Mouse (Mus musculus) cerebellum, adult 2 months (tissue): Measurements from ENCODE around the gene Nt5c3. TPM values are rescaled to one million over a fixed set of nuclear protein-coding genes. Genes with fewer than 3 reads are reported as not detected.
A peak's percentile ranks its signal among the peaks of the same experiment; 100 is the strongest.

Source experiments
- DNase-seq, 2 experiments: peaks; one replicate each; pipeline ENCODE4 v3.0.0; 2021
- H3K27ac ChIP-seq: fragments of 200-500 bp; 2 replicates; pipeline ENCODE4 v1.5.1; 2012; ENCODE audit warnings: low read length, control low read depth, inconsistent platforms; ENCODE audit not compliant: insufficient read depth
- H3K27me3 ChIP-seq: fragments of 200-500 bp; 2 replicates; pipeline ENCODE4 v1.6.1; 2012; ENCODE audit warnings: inconsistent platforms, mild to moderate bottlenecking, low read length, moderate library complexity; ENCODE audit not compliant: control insufficient read depth, insufficient read depth
- H3K4me1 ChIP-seq: fragments of 200-500 bp; 2 replicates; pipeline ENCODE4 v1.6.1; 2011; ENCODE audit warnings: low read length; ENCODE audit not compliant: control insufficient read depth, insufficient read depth
- H3K4me3 ChIP-seq: fragments of 200-500 bp; replicated peaks from 2 replicates; pipeline ENCODE3; 2011; ENCODE audit warnings: mild to moderate bottlenecking, low read depth, low read length, control low read depth; ENCODE audit not compliant: insufficient read depth
- CTCF ChIP-seq: fragments of 200-500 bp; IDR thresholded peaks from 2 replicates; pipeline ENCODE4 v1.5.1; 2011; ENCODE audit warnings: low read depth, mild to moderate bottlenecking, control low read depth, low read length, moderate library complexity, borderline replicate concordance; ENCODE audit not compliant: insufficient read depth
- POLR2A ChIP-seq: fragments of 200-500 bp; IDR thresholded peaks from 2 replicates; pipeline ENCODE4 v1.6.1; 2011; ENCODE audit warnings: low read length, control low read depth, borderline replicate concordance; ENCODE audit not compliant: insufficient read depth
- WGBS: fragments of 180-500 bp; shearing (Covaris S2); methylation state at CpG from one replicate; pipeline ENCODE4 v1.1.7; 2018; 5-methylcytosine and 5-hydroxymethylcytosine counted together
- polyA plus RNA-seq: library from polyadenylated mRNA; depleted of rRNA; stranded (reverse); fragments of >200 nt; gene quantifications from 2 replicates; pipeline ENCODE4 v1.2.3, GENCODE M21; 2012

Gene Nt5c3
- polyA plus RNA-seq, 1 experiment = 47.7 TPM

GRCm38 (mm10) chr6:56901824-56902386 lies 21.8 kb downstream of the Nt5c3 start:
- H3K4me1 ChIP-seq = peaks cover 12% of the 10 kb centered on the region
- H3K27ac ChIP-seq = 0 out of 2 replicates have a peak overlapping the region, but pooled peaks have one; percentile 46
- WGBS = 40% methylated on average over 12 of the region's 12 CpGs
- no peaks in the 10 kb centered on the region for H3K27me3 ChIP-seq
- H3K4me3 ChIP-seq = peak overlapping the region; percentile 12
- no peak for TF ChIP-seq CTCF
- no peak for TF ChIP-seq POLR2A
- peak; percentile 10 to 22 for DNase-seq

GRCm38 (mm10) chr6:56901336-56901735 lies 22.4 kb downstream of the Nt5c3 start:
- Histone ChIP-seq H3K27me3 (no peaks in the 10 kb centered on the region), H3K27ac (no peak overlapping the region), H3K4me1 (peaks cover 12% of the 10 kb centered on the region), H3K4me3 (no peak overlapping the region)
- TF ChIP-seq CTCF = no peak
- 76% methylated on average over 3 of the region's 3 CpGs for WGBS
- no peak for DNase-seq

GRCm38 (mm10) chr6:56899601-56900000 lies 24.1 kb downstream of the Nt5c3 start:
- peaks cover 12% of the 10 kb centered on the region for H3K4me1 ChIP-seq
- TF ChIP-seq POLR2A (no peak), CTCF (no peak)
- WGBS = 86% methylated on average over 3 of the region's 3 CpGs
- no peak overlapping the region for H3K27ac ChIP-seq
- DNase-seq = no peak
- no peak overlapping the region for H3K4me3 ChIP-seq
- H3K27me3 ChIP-seq = no peaks in the 10 kb centered on the region

GRCm38 (mm10) chr6:56890762-56891161 lies 33.0 kb downstream of the Nt5c3 start:
- no peak for DNase-seq
- H3K27me3 ChIP-seq = no peaks in the 10 kb centered on the region
- 80% methylated on average over 2 of the region's 2 CpGs for WGBS
- no peak for TF ChIP-seq CTCF
- TF ChIP-seq POLR2A = no peak
- no peak overlapping the region for H3K4me3 ChIP-seq
- no peak overlapping the region for H3K27ac ChIP-seq
- H3K4me1 ChIP-seq = no peaks in the 10 kb centered on the region

- TF ChIP-seq CTCF = no peak
- H3K4me1 ChIP-seq = no peaks in the 10 kb centered on the region
- DNase-seq = peak; percentile 40 to 42
- H3K4me3 ChIP-seq = no peak overlapping the region
- H3K27ac ChIP-seq = no peak overlapping the region
- WGBS = 40% methylated on average over 6 of the region's 6 CpGs
- H3K27me3 ChIP-seq = no peaks in the 10 kb centered on the region
Observed at GRCm38 (mm10) chr6:56888561-56888960, 35.2 kb downstream of the Nt5c3 start.

- H3K4me1 ChIP-seq = no peaks in the 10 kb centered on the region
- TF ChIP-seq POLR2A = no peak
- TF ChIP-seq CTCF = no peak
- no peak overlapping the region for H3K27ac ChIP-seq
- H3K4me3 ChIP-seq = no peak overlapping the region
- no peak for DNase-seq
- 58% methylated on average over 1 of the region's 1 CpGs for WGBS
- H3K27me3 ChIP-seq = no peaks in the 10 kb centered on the region
Observed at GRCm38 (mm10) chr6:56879352-56879955, 44.3 kb downstream of the Nt5c3 start.

- WGBS = 87% methylated on average over 8 of the region's 8 CpGs
- H3K27ac ChIP-seq = no peak overlapping the region
- H3K4me3 ChIP-seq = no peak overlapping the region
- DNase-seq = no peak
- H3K4me1 ChIP-seq = no peaks in the 10 kb centered on the region
- TF ChIP-seq POLR2A (no peak), CTCF (no peak)
- no peaks in the 10 kb centered on the region for H3K27me3 ChIP-seq
Observed at GRCm38 (mm10) chr6:56877985-56878384, 45.7 kb downstream of the Nt5c3 start.

GRCm38 (mm10) chr6:56876870-56877269 lies 46.9 kb downstream of the Nt5c3 start:
- no peak for DNase-seq

GRCm38 (mm10) chr6:56870027-56870426 lies 53.7 kb downstream of the Nt5c3 start:
- H3K27ac ChIP-seq = no peak overlapping the region
- 93% methylated on average over 2 of the region's 2 CpGs for WGBS
- no peaks in the 10 kb centered on the region for H3K4me1 ChIP-seq
- TF ChIP-seq POLR2A = no peak
- TF ChIP-seq CTCF = no peak
- DNase-seq = no peak
- H3K4me3 ChIP-seq = no peak overlapping the region
- H3K27me3 ChIP-seq = no peaks in the 10 kb centered on the region

More at GRCm38 (mm10) chr6:56876870-56877269, 46.9 kb downstream of the Nt5c3 start:
- Histone ChIP-seq H3K4me3 (no peak overlapping the region), H3K27me3 (no peaks in the 10 kb centered on the region), H3K4me1 (no peaks in the 10 kb centered on the region), H3K27ac (no peak overlapping the region)
- TF ChIP-seq POLR2A (no peak), CTCF (no peak)
- 85% methylated on average over 4 of the region's 4 CpGs for WGBS
